Mouse (Mus musculus): Measurements from ENCODE around the gene Desi1.
"Not testable (repeated sequence)": the region's sequence is repeated elsewhere in the genome, so short reads cannot be mapped to it uniquely, and the experiment has no call there.

The Desi1 gene

DNA sequence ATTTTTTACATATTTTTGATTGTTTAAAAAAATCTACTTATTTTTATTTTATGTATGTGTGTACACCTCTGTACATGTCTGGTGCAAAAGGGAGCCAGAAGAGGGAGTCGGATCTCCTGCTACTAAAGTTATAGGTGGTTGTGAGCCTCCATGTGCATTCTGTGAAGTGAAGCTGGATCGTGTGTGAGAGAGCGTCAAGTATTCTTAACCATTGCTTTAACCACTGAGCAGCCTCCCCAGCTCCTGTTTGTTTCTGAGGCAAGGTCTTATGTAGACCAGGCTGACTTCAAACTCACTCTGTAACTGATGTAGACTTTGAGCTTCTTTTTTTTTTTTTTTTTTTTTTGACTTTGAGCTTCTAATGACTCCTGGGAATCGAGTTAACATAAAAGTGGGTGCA lies 16.2 kb downstream of the Desi1 start:
- no peak for DNase-seq

DNA sequence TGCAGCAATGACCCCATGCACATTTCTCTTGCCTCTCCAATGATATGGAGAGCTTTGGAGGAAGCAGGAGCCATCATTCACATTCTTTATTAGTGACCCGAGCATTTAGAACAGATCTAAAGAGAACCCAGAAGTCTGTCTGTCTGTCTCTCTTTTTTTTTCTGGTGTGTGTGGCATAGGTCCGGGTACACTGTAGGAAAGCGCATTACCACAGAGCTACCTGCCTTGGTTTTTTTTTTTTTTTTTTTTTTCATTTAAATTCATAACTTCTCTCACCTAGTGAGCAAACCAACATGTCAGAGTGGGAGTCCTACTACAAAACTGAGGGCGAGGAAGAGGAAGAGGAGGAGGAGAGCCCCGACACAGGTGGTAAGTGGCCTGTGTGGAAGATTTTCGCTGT lies 16.8 kb downstream of the Desi1 start:
- DNase-seq = no peak

DNA sequence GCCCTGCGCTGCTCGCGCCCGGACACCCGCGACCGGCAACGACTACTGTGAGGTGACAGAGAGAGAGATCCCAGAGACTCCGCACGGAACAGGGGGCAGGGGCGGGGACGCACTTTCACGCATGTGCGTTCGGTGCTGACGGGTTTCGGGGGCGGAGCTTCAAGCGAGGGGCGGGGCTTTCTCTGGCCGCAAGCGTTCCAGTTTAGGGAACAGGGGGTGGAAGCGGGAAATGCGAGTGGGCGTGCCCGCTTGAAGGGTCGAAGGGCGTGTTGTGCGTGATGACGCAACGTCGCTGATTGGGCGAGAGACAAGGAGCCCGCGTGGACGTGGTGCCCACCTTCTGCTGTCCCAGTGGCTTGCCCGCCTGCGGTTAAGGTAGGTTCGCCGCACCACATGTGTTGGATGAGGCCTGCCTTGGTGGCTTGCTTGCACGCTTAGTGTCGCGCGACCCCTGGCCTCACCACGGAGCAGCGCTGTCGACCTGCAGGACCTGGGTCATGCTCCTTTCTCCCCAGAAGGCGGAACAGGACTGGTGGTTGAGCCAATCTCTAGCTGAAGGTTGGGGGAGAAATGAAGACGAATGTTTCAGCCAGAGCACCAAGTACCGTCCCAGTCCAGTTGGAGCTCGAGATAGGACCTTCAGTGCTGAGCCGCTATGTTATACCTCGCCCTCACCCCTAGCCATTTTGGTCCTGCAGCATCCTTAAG lies 17.4 kb downstream of the Desi1 start:
- peak; percentile 100 for DNase-seq

DNA sequence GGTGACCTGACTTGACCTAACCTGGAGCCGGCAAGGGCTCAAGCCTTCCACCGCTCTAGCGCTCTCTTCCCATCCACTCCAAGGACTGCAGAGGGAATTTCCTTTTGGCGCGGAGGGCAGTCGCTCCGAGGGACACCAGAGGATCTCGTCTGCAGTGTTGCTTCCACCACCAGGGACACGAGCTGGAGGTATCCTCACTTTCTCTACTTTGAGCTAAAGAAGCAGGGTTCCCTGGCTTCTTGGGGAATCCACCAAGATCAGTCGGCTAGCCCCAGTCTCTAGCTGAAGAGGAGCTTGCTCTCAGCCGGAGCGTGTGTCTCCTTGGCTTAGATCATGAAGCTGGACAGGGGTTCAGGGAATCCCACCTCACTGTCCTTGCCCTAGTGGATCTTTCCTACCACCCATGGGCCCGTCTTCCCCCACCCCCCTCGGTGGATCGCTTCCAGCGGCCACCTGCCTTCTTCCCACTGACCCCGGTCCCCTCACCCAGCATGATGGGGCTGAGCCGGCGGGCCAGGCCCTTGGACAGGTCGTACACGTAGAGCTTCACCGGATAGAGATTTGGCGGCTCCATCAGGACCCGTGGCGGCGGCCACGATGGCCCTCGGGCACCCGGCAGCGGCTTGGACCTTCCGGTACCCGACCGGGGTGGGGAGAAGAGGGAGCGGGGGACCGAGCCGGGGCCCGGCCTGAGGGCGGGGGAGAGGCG lies 18.1 kb downstream of the Desi1 start:
- DNase-seq = no peak

DNA sequence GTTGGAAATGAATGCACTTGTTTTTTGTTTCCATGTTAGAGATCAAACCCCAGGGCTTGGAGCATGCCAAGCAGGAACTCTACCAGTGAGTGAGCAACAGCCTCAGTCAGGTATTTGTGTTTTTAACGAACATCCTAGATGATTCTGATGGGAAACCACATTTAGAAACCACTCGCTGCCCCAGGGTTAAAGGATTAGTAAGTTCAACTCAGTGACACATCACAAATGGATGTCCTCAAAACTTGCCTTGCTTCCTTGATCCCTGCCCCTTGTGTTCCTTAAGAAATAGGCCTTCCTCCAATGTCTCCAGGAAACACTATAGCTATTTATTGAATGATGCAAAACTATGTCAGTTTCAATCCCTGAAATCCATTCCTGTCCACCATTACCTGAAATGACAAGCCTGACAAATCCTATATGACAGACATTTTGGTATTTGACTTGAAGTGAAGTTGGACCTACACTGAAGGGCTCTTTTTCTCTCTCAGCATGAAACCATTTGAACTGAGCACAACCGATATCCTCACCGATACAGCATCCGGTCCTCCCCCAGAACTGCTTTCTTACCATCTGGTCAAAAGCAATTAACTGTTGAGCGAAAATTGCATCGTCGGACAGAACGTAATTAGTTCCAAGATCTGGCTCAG lies 18.8 kb downstream of the Desi1 start:
- DNase-seq = no peak

DNA sequence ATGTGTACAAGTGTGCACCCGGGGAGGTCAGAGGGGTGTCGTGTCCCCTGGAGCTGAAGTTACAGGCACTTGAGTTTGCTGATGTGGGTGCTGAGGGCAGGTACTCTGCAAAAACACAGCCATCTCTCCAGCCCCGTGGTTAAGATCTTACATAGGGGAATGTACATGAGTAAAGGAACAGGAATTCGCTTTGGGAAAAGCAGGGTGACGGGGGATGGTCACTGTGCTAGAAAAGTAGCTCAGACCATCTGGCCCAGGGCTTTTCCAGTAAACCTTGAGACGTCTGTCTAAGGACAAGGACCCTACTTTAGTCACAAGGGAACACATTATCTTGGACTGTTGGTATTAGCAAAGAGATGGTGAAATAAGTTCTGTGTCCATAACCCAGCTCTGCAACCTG lies 21.7 kb downstream of the Desi1 start:
- no peak for DNase-seq

DNA sequence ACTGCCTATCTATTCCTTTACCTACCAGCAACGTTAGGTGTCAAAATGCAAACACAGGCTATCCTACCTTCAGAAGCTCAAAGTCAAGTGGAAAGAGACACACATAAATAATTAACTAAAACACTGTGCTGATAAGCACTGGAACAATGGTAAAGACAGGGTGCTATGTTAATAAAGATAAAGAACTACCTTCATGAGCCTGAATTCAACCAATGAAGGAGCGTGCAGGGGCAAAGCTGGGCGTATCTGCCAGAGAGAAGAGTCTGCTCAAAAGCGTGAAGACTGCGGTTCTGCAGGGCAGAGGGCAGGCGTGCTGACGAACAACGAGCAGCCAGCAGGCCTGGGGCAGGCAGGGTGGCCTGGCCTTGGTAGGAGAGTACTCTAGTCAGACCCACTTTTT lies 29.4 kb downstream of the Desi1 start:
- DNase-seq = no peak

DNA sequence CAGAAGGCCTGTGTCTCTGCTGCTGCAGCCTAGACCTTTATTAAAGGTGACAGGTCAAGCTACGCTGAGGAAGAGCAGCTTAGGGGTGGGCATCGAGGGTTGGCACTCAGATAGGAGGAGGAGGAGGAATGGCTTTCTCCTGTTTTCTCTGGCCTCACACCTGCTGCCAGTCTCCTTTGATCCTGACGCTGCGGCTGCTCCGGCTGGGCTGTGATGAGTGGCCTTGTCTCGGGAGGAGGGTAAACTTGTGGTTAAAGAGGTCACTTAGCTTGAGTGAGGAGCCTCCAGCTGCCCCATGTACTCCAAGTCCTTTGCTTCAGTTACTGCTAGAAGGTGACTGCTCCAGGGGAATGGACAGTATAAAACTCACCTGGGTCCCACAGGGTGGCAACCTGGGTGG lies 39.7 kb downstream of the Desi1 start:
- DNase-seq = no peak

DNA sequence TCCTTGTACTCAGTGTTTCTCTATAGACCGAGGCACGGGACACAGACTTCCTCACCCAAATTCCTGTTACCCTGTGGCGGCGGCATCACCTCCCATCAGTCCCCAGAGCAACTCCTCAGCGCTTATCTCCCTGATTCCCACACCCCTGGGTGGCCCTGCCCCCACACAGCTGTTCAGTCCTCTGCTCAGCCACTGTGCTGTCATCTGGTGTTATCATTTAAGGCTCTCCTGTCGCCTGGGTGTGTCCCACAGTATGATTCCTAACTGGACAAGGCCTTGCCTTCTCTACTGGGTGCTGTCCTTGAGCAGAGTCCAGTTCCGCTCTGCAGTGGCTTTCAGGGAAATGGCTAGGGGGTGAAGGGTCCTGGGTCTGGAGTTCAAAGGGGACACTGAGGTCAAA lies 43.1 kb downstream of the Desi1 start:
- DNase-seq = peak; percentile 96

DNA sequence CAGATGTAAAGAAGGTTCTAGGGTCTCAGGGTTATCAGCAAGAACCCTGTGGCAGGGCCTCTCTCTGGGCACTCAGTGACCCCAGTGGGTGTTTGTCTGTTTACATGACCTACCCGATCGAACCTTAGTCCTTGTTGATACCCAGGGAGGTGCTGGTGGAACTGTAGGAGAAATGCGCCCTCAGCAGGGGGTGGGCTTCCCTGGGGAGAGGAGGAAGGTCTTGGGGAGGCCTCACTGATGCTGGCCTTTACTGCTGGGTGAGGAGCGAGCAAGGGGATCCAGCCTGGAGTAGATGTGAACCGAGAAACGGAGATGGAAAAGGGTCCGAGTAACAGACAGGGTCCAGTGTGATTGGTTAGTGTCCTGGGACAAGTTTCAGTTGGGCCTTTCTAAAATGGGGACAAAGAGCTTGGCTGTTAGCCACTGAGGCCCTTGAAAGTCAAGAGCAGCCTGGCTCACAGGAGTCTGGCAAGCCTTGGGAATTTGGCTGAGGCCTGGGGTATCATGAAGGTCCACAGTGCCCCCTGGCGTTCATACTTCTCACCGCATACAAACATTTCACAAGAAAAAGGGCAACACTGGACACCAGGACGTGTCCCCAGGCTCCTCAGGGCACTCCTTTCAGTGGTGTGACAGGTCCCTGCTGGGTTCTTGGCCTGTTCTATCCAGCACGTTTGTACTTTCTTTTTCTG lies 44.1 kb downstream of the Desi1 start:
- peak; percentile 99 for DNase-seq

DNA sequence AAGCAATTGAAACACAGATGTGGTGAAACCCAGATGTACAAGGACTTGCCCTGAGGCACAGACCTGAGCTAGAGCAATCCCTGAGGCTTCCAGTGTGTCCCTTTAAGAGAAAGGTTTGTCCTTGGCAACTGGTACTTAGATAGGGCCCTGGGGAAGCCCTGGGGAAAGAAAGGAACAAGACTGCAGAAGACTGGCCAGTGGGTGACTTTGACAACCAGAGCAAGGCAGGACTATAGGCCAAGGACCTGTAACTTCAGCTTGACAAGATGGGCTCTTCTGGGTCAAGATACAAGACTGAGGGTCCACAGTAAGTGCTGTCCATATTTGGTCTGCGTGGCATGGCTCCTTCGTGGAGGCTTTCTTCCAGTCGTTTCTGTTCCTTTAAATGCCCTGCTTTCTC lies 46.0 kb downstream of the Desi1 start, which contains the start of gene Xrcc6:
Gene Xrcc6, plus strand, starts transcription at position 190 of the 400 bp plus-strand sequence.
- no peak for DNase-seq

DNA sequence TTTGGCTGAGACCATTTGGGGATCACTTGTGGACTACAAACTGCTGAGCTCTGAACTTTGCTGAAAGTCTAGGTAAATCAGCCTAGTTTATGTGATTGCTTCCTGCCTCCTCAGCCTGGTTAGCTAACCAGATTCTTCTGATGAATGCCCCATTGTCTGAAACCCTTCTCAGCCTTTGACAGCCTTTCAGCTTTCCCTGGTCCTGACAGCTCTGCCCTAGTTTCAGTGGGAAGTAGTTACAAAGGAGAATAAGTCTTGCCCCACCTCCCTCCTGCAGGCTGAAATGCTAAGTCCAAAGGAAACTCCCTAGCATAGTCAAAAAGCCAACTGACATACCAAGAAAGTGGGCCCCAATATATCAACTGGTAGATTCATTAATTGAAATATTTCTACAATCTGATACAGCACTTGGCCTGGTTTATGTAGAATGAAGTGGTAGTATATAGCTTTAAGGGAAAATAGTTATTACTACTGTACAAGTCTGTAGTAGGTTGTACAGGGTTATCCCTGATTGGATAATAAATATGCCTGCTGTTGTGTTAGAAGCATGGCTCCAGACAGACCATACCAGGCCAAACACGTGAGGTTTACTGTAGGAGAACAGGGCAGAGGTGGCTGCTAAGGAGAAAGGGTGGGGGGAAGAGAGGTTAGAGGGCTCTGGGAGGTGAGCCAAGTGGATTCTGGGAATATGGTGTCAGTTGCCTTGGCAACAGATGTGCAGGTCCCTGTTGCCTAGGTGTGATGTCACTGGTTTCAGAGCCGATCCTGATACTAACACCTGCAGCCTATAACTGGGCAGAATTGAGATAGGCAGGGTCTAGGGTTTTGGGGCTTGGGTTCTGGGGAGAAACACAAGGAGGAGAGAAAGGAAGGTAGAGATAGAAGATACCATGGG lies 48.1 kb downstream of the Desi1 start:
- no peak for DNase-seq

DNA sequence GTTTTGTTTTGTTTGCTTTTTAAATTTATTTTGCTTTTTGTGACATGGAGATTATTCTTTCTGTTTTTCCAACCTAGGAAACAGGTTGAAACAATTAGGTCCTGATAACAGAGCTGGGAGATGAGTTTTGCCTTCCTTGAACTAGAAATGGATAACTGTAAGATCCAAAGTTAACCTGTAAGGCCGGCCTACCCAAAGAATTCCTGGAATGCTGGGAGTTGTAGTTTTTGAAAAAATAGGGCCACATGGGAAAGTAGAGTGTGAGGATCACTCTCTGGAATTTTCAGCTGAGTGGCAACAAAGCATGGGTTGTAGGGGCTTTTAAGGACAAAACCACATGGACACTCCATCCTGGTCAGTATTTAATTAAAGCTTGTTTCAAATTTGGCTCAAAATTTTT lies 51.5 kb downstream of the Desi1 start:
- DNase-seq = no peak

DNA sequence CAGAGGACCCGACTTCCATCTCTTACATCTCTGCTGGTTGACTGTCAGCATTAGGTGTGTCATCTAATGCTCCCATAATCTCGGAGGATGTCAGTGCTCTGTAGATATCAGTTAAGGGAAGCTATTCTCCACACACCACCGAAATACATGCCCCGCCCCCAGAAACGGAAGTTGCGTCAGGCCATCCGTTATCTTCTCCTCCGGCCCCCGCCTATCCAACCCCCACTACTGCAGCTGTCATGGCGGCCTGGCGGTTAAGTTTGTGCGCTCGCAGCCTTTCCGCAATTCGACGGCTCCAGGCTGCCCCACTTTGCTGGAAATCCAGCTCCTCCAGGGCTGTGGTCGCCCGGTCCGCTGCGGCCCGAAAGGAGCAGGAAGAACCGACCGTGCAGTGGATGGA lies 53.3 kb downstream of the Desi1 start, which contains the start of gene 1700029P11Rik:
Gene 1700029P11Rik, plus strand, starts transcription at position 220 of the 400 bp plus-strand sequence.
- DNase-seq = no peak

DNA sequence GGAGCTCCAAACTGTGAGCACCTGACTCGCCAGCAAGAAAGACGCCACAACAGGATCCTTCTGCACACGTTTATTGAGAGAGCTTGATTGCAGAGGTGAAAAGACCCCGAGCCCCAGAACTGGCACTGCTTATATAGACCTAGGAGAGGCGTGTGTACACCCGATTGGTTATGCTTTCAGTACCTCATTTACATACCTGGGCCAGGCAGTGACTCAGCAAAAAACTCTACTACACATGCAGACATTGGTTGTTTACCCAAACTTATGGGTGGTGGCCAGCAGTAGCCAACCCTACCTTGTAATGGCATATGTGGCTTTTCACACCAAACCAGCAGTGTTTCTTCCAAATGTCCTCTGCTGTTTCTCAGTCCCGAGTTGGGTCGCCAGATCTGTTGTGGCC lies 58.5 kb downstream of the Desi1 start:
- not testable (repeated sequence) for DNase-seq

DNA sequence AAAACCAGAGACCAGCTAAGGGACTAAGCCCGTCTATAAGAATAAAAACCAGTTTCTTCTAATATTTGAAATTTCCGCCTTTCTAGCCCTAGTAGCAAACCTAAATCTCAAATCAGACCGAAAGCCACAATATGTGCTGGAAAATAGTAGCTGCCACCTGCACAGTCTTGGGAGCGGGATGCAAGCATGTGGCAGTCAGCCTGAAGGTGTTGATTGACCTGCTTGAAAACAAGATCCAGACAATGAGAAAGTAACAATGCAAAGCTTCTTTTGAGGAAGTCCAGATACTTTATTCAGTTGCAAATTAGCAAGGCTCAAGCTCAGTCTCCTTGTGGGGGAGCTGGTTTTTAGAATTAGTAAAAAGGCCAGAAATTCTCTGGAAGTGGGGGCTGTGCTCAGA lies 63.2 kb downstream of the Desi1 start:
- not testable (repeated sequence) for DNase-seq

DNA sequence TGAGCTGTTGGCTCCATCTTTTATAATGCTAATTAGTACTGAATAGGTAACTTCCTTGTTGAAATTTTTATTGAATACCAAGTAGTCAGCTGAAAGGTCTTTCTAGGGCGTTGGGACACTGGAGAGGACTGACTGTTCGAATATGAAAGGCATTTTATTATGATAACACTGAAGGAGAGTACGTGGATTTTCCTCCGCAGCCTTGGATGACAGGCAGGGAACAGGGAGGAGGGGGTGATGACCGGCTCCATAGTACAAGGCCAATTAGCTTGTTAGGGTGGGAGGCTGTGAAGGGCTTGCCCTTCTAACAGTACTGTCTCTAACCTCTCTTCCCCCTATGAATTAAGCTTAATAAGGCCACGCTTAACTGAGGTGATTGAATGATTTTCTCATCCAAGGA lies 64.0 kb downstream of the Desi1 start:
- DNase-seq = not testable (repeated sequence)

DNA sequence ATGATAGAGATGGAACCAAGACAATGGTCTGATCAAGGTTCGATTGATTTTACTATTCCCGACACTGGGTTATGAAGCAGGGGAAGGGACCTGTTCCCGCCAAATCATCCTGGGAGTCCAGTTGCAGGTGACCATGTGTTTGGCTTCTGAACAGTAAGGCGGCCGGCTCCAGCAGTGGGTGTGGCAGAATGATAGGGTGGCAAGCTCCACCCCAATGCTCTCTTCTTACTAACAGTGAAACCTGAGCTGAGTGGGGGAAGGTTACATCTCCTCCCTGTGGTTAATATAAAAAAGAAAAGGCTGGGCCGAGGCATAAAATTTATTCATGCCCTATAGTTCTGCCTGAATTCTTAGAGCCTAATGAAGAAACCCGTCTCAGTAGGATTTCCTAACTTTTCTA lies 64.5 kb downstream of the Desi1 start:
- peak; percentile 92 for DNase-seq

DNA sequence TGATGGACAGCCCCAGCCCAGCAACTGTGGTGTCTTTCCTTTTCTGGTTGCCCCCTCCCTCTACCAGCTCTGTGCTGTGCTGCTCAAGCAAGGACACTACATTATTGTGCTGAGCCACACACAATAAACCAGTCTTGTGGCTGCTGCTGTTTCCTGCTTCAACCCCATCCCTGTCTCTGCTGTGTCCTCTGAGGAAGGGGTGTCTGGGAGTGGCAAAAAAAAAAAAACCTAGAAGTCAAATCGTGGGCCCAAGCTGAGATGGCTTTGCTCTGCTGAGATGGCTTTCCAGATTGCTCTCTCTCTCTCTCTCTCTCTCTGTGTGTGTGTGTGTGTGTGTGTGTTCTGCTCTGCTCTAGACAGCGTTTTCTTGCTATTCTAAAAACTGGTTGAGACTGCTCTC lies 65.2 kb downstream of the Desi1 start:
- DNase-seq = no peak

DNA sequence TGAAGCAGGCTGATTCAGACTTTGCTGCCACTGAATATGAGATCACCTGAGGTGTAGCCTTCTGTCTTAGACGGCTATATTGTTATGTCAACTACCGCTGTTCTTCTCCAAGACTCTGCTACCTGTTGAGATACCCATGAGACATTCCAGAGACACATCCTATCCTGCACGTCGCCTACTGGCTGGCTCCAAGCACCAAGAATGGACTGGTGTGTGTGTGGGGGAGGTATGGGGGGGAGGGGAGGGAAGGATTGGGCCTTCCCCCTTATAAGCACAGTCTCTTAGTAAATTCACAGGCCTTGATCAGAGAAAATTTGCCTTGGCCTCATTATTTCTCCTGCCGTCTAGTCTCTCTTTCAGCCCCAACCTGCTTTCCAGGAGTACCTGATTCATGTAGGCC lies 65.8 kb downstream of the Desi1 start:
- no peak for DNase-seq

DNA sequence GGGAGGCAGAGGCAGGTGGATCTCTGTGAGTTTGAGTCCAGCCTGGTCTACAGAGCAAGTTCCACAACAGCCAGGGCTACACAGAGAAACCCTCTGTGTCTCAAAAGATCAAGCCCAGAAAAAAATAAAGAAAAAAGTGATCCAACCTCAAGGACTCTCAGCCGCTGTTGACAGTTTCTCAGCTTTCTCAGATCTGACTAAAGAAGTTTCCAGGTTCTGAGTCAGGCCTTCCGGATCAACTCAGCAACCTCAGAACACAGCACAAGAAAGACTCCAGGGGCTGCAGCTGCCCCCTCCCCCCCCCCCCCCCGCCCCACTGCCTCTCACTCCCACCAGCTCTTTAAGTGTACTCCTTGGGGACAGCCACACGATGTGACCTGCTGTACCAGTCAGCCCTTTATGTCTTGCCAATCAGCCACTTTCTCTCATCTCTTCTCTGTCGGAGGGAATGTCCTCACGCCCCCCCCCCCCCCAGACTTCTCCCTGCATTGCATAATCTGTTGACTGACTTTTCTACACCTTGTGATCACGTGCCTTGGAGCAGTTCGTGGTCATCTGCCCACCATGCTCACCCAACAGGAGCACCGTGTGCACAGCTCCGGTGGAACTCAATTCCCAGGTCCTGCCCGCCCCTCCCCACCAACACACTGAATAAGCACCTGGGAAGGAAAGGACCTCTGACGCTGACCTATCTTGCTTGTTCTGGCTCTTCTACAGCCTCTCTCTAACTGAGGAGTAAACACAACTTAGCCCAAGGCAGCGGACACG lies 67.4 kb downstream of the Desi1 start:
- DNase-seq = no peak
